Mouse (Mus musculus) urinary bladder, postnatal 36 days (tissue): ENCODE measurements around the gene Abhd11.
"Not testable (repeated sequence)": the region's sequence is repeated elsewhere in the genome, so short reads cannot be mapped to it uniquely, and the experiment has no call there.

Source experiments
- DNase-seq, 2 experiments: peaks; one replicate each; pipeline ENCODE4 v3.0.0; 2022; ENCODE audit warnings: low spot score in 2 of 2, mixed read lengths in 1 of 2

Abhd11 gene

GRCm38 (mm10) chr5:135008671-135009589 lies at the start of gene Abhd11:
Gene Abhd11, plus strand, starts transcription at chr5:135009152.
- DNase-seq = peak; percentile 95 to 99

DNA sequence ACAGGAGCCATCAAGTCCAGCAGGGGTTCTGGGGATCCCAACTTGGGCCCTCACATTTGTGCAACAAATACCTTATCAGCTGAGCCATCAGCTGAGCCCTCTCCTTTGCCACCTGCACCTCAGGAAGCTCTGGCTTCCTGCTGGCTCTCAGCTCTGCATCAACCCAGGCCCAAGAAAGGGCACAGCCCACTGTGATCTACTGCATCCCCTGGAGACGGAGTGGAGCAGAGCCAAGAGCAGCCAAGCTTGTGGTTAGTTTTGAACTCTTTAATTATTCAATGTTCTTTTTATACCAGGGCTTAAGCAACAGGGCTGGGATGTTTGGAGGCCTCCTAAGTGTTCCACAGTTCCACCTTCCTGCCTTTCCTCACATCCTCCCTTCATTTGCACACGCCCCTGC lies 48.5 kb upstream of the Abhd11 start:
- no peak for DNase-seq

DNA sequence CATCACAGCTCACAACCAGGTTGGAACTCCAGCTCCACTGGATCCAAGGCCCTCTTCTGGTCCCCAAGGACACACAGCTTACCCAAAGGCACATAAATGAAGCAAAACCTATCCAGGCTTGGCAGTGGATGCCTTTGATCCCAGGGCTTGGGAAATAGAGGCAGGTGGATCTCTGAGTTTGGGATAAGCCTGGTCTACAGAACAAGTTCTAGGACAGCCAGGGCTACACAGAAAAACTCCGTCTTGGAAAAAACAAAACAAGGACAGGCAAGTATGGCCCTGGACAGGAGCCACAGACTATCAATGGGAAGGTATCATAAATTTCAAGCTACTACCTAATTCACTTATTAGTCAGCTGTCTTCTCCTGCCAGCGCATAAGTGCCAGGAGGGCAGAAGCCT lies 47.4 kb upstream of the Abhd11 start:
- DNase-seq = no peak

GRCm38 (mm10) chr5:134963546-134963945 lies 45.4 kb upstream of the Abhd11 start:
- no peak for DNase-seq

- not testable (repeated sequence) for DNase-seq
Measured at GRCm38 (mm10) chr5:134964655-134965054, 44.3 kb upstream of the Abhd11 start.

GRCm38 (mm10) chr5:134965473-134965851 lies 43.5 kb upstream of the Abhd11 start:
- peak in 1 of 2 experiments; percentile 75 for DNase-seq

- no peak for DNase-seq
Measured at GRCm38 (mm10) chr5:134965852-134966821, 42.8 kb upstream of the Abhd11 start.

DNA sequence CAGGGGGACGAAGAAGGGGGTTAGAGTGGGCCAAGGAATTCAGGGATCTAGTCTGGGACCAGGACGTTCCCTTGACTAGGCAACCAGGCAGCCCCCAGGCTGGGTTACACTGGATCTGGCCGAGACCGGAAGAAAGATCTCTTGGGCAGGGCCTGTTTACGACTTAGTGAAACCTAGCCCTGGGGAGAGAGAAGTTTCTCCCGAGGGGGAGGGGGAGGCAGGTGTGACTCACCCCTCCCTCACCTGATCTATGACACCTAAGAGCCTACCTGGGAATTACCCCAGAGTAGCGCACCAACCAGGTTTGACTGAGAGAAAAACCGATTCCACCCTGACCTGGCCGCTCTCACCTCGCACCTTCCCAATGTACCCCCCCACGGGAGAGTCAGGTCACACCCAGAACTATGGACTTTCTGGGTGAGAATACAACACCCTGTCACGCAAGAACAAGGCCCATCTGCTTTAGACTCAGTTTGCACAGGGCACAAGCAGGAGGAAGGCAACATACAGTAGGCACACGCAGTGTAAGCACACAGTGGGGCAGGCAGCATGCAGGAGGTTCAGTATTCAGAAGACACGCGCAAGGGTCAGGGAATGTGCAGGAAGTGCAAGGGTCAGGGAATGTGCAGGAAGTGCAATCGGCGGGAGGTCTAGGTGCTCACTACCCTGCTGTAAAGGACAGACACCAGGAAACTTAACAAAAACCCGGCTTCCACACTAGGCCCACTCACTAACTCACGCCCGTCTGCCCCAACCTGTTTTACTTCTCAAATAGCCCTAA lies 41.6 kb upstream of the Abhd11 start:
- DNase-seq = no peak

DNA sequence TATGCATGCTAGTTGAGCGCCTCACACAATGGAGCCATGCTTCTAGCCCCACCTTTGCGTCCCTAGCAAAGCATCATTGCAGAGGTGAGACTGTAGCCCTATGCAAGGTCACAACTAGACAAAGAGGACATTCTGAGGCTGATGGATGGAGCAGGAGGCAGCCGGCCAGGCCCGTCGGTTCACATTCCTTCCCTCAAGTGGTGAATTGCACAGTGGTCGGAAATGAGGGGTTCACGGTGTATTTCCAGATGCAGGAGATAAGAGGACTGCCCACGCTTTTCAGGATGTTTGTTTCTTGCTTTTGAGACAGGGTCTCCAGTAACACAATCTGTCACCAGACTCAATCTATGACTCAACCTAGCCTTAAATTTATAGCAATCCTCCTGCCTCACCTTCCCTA lies 38.3 kb upstream of the Abhd11 start:
- DNase-seq = no peak

- DNase-seq = no peak
Measured at GRCm38 (mm10) chr5:134973081-134973480, 35.9 kb upstream of the Abhd11 start.

- no peak for DNase-seq
Measured at GRCm38 (mm10) chr5:134973526-134973925, 35.4 kb upstream of the Abhd11 start.

DNA sequence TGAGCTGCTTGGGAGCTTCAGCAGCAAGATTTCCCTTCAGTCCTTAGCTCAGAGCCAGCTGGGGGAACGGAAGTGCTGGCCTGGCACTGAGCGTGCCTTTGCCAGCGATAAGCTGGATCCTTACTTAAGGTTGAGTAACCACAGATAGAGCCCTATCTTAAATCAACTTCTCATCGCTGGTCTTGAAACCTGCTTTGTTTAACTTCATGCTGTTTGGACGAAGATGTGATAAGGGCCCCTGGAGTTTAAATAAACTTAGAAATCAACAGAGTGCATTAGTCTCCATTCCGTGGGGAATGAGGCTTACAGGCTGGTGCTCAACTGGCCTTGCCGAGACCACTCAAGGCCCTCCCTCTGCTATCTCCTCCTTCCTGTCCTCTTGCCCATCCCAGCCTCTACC lies 34.7 kb upstream of the Abhd11 start:
- no peak for DNase-seq

DNA sequence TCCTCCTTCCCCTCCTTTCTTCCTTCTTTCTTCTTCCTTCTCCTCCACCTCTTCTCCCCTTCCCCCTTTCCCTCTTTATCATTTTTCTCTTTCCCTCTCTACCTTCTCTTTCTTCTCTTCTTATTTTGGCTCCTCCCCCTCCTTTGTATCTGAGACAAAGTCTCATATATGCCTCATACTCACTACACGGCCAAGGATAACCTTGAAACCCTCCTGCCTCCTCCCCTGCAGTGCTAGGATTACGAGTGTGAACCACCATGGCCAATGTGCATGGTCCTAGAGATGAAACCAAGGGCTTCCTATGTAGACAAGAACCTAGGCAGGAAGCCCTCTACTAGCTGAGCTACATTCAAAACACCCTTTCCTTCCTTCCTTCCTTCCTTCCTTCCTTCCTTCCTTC lies 34.0 kb upstream of the Abhd11 start:
- no peak for DNase-seq

DNA sequence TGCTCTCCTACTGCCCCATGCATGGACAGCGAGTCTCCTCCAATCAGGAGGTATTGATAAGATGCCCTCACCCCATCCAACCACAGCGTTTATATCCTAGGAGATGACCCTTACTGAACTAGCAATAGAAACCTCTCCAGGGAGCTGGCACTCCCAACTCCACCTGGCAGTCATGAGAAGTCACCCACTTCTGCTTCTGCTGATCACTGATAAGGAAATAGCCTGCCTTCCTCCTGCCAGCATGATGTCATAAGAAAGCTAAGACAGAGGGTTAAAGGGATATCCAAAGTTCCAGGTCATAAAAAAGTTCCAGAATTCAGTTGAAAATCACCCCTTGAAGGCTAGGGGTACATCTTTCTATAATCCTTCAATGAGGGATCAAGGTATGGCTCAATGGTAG lies 32.8 kb upstream of the Abhd11 start:
- DNase-seq = no peak

DNA sequence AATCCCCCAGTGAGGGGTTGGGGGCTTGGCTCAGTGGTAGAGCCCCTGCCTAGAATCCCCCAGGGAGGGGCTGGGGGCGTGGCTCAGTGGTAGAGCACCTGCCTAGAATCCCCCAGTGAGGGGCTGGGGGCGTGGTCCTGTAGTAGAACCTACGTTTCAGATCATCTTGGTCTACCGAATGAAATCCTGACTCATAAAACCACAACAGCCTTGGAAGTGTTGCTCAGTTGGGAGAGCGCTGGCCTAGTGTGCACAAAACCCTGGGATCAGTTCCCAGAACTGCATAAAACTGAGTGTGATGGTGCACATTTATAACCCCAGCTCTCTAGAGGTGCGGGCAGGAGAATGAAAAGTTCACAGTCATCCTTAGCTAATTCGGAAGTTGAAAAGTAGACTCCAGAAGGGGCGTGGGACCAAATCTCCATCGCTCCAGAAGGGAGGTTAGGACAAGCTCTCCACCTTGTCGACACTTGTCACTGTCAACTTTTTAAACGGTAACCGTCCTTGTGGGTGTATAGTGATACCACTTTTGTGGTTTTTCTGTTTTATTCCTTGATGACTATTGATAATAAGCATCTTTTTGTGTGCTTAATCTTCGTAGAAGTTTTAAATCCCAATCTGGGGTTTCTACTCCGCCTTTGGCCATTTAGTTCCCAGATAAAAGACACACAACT lies 32.2 kb upstream of the Abhd11 start:
- no peak for DNase-seq

GRCm38 (mm10) chr5:134977837-134978236 lies 31.1 kb upstream of the Abhd11 start:
- DNase-seq = no peak

GRCm38 (mm10) chr5:134981149-134981548 lies 27.8 kb upstream of the Abhd11 start:
- no peak for DNase-seq

DNA sequence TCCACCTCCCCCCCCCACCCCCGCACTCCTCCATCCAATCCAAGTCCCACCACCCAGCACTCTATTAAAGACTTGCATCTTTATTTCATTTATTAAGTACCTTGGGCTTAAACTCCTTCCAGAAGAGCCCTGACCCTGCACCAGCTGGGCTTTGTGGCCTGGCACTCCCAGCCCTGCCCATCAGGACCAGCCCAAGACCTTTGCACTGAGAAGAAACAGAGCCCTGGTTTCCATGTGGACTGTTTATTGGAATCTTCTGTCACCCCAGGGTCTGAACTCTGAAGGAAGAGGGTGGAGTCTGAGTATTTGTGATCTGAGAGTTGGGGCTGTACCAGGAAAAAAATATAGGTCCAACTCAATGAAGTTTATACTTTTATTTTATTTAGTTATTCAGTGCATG lies 25.8 kb upstream of the Abhd11 start:
- no peak for DNase-seq

DNA sequence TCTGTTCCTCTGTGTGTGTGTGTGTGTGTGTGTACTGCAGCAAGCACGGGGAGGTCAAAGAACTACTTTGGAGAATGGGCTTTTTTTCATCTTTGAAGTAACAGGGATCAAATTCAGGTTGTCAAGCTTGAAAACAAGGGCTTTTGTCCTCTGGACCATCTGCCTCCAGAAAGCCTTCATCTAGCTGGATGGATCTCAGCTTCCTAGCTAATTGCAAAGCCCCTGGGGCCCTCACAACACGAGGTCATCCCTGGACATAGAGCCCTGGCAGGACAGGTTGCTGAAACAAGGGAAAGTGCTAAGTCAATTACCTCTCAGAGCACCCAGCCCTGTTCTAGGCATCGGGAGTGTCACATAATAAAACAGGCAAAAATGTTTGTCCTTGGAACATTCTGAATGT lies 25.2 kb upstream of the Abhd11 start:
- DNase-seq = no peak

- DNase-seq = peak in 1 of 2 experiments; percentile 16
Measured at GRCm38 (mm10) chr5:134985633-134986297, 23.2 kb upstream of the Abhd11 start, which contains the start of gene Cldn3. Gene Cldn3, plus strand, starts transcription at chr5:134986214.
